Mouse (Mus musculus) CH12.LX (cell line): ENCODE measurements at regions not wholly inside any gene's neighbourhood (a gene's known extent, or its start where the extent isn't known, plus 50 kb on each side); places are given as distances from the start of the nearest gene placed in this dataset.

Source experiments
- DNase-seq: peaks from one replicate; pipeline ENCODE4 v3.0.0-alpha.2; 2013; ENCODE audit errors: extremely low read depth
- H3K27ac ChIP-seq: 2 replicates; pipeline ENCODE4 v1.5.1; 2012; ENCODE audit warnings: low read depth, mild to moderate bottlenecking, control low read depth, moderate library complexity; ENCODE audit not compliant: insufficient read depth
- H3K27me3 ChIP-seq: replicated peaks from 2 replicates; pipeline ENCODE3; 2012; ENCODE audit warnings: inconsistent platforms
- H3K36me3 ChIP-seq, 2 experiments: replicated peaks in 1 of 2; 2 replicates each; pipeline versions ENCODE3 to v1.6.1; 2012; ENCODE audit warnings: inconsistent platforms in 1 of 2, low read length in 1 of 2, mild to moderate bottlenecking in 1 of 2, mixed read lengths in 1 of 2, moderate library complexity in 1 of 2; ENCODE audit not compliant: control insufficient read depth in 1 of 2, insufficient read depth in 1 of 2
- H3K4me1 ChIP-seq, 2 experiments: 2 replicates each; pipeline ENCODE4 v1.6.1; 2012; ENCODE audit warnings: inconsistent platforms in 1 of 2, moderate library complexity in 1 of 2; ENCODE audit not compliant: insufficient read depth in 2 of 2, control insufficient read depth in 1 of 2
- H3K4me2 ChIP-seq: 2 replicates; pipeline ENCODE4 v1.6.1; 2012; ENCODE audit warnings: low read depth, mild to moderate bottlenecking, control low read depth; ENCODE audit not compliant: poor library complexity, insufficient read depth, severe bottlenecking
- H3K4me3 ChIP-seq, 3 experiments: fragments of 150-350 bp in 1 of 3; sonication (generic) in 1 of 3; replicated peaks in 1 of 3; 2 replicates each; pipeline versions ENCODE3 to v1.5.1; 2011 to 2012; ENCODE audit warnings: low read depth in 2 of 3, low read length in 2 of 3, mild to moderate bottlenecking in 2 of 3, moderate library complexity in 2 of 3, control low read depth in 1 of 3, improper control_type of control experiment in 1 of 3, inconsistent platforms in 1 of 3, mixed read lengths in 1 of 3; ENCODE audit not compliant: poor library complexity in 1 of 3
- H3K79me2 ChIP-seq: replicated peaks from 2 replicates; pipeline ENCODE4 v1.6.1; 2012; ENCODE audit warnings: mild to moderate bottlenecking, moderate library complexity; ENCODE audit not compliant: control insufficient read depth, poor library complexity, insufficient read depth, severe bottlenecking; ENCODE audit errors: extremely low read depth
- H3K9ac ChIP-seq: 2 replicates; pipeline ENCODE4 v1.6.1; 2012; ENCODE audit warnings: low read depth, mild to moderate bottlenecking, control low read depth, moderate library complexity; ENCODE audit not compliant: insufficient read depth
- H3K9me3 ChIP-seq: replicated peaks from 2 replicates; pipeline ENCODE3; 2012; ENCODE audit warnings: low read length, inconsistent platforms, mixed read lengths
- BHLHE40 ChIP-seq: IDR thresholded peaks from 2 replicates; pipeline ENCODE4 v1.6.1; 2011; ENCODE audit warnings: mild to moderate bottlenecking, low read depth, low read length, improper control_type of control experiment
- CHD1 ChIP-seq: IDR thresholded peaks from 2 replicates; pipeline ENCODE4 v1.6.1; 2012; ENCODE audit warnings: low read depth, low read length, improper control_type of control experiment, inconsistent platforms
- E2F4 ChIP-seq: IDR thresholded peaks from 2 replicates; pipeline ENCODE4 v1.6.1; 2011; ENCODE audit warnings: low read depth, low read length, improper control_type of control experiment; ENCODE audit not compliant: insufficient replicate concordance
- ELF1 ChIP-seq: IDR thresholded peaks from 2 replicates; pipeline ENCODE4 v1.6.1; 2014; ENCODE audit warnings: low read depth, mild to moderate bottlenecking, inconsistent platforms, low read length, improper control_type of control experiment
- ETS1 ChIP-seq: conservative IDR thresholded peaks from 2 replicates; pipeline ENCODE4 v1.6.1; 2012; ENCODE audit warnings: low read depth, mild to moderate bottlenecking, inconsistent platforms, low read length, improper control_type of control experiment, moderate library complexity
- JUND ChIP-seq: conservative IDR thresholded peaks from 2 replicates; pipeline ENCODE4 v1.6.1; 2011; ENCODE audit warnings: low read depth, low read length, improper control_type of control experiment
- KAT2A ChIP-seq: IDR thresholded peaks from 2 replicates; pipeline ENCODE4 v1.6.1; 2012; ENCODE audit warnings: low read length, improper control_type of control experiment, inconsistent platforms; ENCODE audit not compliant: insufficient replicate concordance
- MAFK ChIP-seq: IDR thresholded peaks from 2 replicates; pipeline ENCODE4 v1.6.1; 2011; ENCODE audit warnings: low read length, improper control_type of control experiment; ENCODE audit not compliant: insufficient replicate concordance
- MAX ChIP-seq: IDR thresholded peaks from 2 replicates; pipeline ENCODE4 v1.6.1; 2011; ENCODE audit warnings: low read length, improper control_type of control experiment
- MEF2A ChIP-seq: IDR thresholded peaks from 2 replicates; pipeline ENCODE4 v1.6.1; 2014; ENCODE audit warnings: low read depth, mild to moderate bottlenecking, inconsistent platforms, low read length, improper control_type of control experiment, borderline replicate concordance
- MXI1 ChIP-seq: IDR thresholded peaks from 2 replicates; pipeline ENCODE4 v1.6.1; 2011; ENCODE audit warnings: mild to moderate bottlenecking, low read depth, low read length, improper control_type of control experiment
- MYC ChIP-seq: IDR thresholded peaks from 2 replicates; pipeline ENCODE4 v1.6.1; 2011; ENCODE audit warnings: low read depth, mild to moderate bottlenecking, improper control_type of control experiment, low read length
- NRF1 ChIP-seq: IDR thresholded peaks from 2 replicates; pipeline ENCODE4 v1.6.1; 2014; ENCODE audit warnings: low read depth, mild to moderate bottlenecking, inconsistent platforms, low read length, improper control_type of control experiment, moderate library complexity
- PAX5 ChIP-seq: IDR thresholded peaks from 2 replicates; pipeline ENCODE4 v1.6.1; 2012; ENCODE audit warnings: low read length, inconsistent platforms, mixed read lengths
- POLR2AphosphoS2 ChIP-seq: IDR thresholded peaks from 2 replicates; pipeline ENCODE4 v1.6.1; 2011; ENCODE audit warnings: low read depth, low read length, improper control_type of control experiment
- RAD21 ChIP-seq: IDR thresholded peaks from 2 replicates; pipeline ENCODE4 v1.6.1; 2011; ENCODE audit warnings: low read depth, mild to moderate bottlenecking, low read length, improper control_type of control experiment, moderate library complexity
- SMC3 ChIP-seq: IDR thresholded peaks from 2 replicates; pipeline ENCODE4 v1.6.1; 2011; ENCODE audit warnings: low read depth, low read length, improper control_type of control experiment
- UBTF ChIP-seq: IDR thresholded peaks from 2 replicates; pipeline ENCODE4 v1.6.1; 2012; ENCODE audit warnings: low read depth, mild to moderate bottlenecking, inconsistent platforms, low read length, improper control_type of control experiment, moderate library complexity
- USF1 ChIP-seq: IDR thresholded peaks from 2 replicates; pipeline ENCODE4 v1.6.1; 2014; ENCODE audit warnings: low read depth, mild to moderate bottlenecking, inconsistent platforms, low read length, improper control_type of control experiment
- USF2 ChIP-seq: conservative IDR thresholded peaks from 2 replicates; pipeline ENCODE4 v1.6.1; 2011; ENCODE audit warnings: low read depth, low read length, improper control_type of control experiment
- ZC3H11A ChIP-seq: IDR thresholded peaks from 2 replicates; pipeline ENCODE4 v1.6.1; 2012; ENCODE audit warnings: low read depth, mild to moderate bottlenecking, inconsistent platforms, low read length, improper control_type of control experiment
- ZMIZ1 ChIP-seq: IDR thresholded peaks from 2 replicates; pipeline ENCODE4 v1.6.1; 2012; ENCODE audit warnings: low read depth, mild to moderate bottlenecking, inconsistent platforms, low read length, improper control_type of control experiment
- ZNF384 ChIP-seq: IDR thresholded peaks from 2 replicates; pipeline ENCODE4 v1.6.1; 2012; ENCODE audit warnings: low read depth, low read length, improper control_type of control experiment, inconsistent platforms
- dilution Hi-C: fragments of 300-500 bp; cut with MboI; formaldehyde crosslinking; loops from 2 replicates; pipeline ENCODE4 v1.14.3; 2020; ENCODE audit warnings: low sequenced_read_pairs; ENCODE audit not compliant: extremely low pct_unique_long_range_greater_than_20kb, extremely low pct_ligation_motif_present
- in situ Hi-C: fragments of 300-500 bp; cut with MboI; formaldehyde crosslinking; loops from 3 replicates; pipeline ENCODE4 v1.14.3; 2019; ENCODE audit warnings: low sequenced_read_pairs, low pct_ligation_motif_present, low pct_unique_long_range_greater_than_20kb, mixed read lengths

- no peak for TF ChIP-seq MXI1
- no peak for TF ChIP-seq ZC3H11A
- TF ChIP-seq UBTF: no peak
- TF ChIP-seq USF2: no peak
- TF ChIP-seq SMC3: no peak
- no peak for TF ChIP-seq BHLHE40
- no peak for TF ChIP-seq POLR2AphosphoS2
- TF ChIP-seq KAT2A: no peak
- dilution Hi-C loops: no loop called here
- no peaks in the 10 kb centered on the region for H3K27me3 ChIP-seq
Measured at GRCm38 (mm10) chr14:76340789-76341188, 74.0 kb upstream of the Tsc22d1 start.

GRCm38 (mm10) chr14:76341226-76341625, 73.5 kb upstream of the Tsc22d1 start:
- Histone ChIP-seq H3K4me3 (no peak overlapping the region), H3K79me2 (no peaks in the 10 kb centered on the region), H3K4me2 (no peak overlapping the region), H3K27ac (no peak overlapping the region), H3K36me3 (no peaks in the 10 kb centered on the region), H3K9me3 (no peaks in the 10 kb centered on the region), H3K9ac (no peak overlapping the region), H3K27me3 (no peaks in the 10 kb centered on the region), H3K4me1 (no peaks in the 10 kb centered on the region)
- dilution Hi-C loops (no loop called here), in situ Hi-C loops (no loop called here)
- no peak for DNase-seq
- no peak for TF ChIP-seq CHD1
- no peak for TF ChIP-seq UBTF
- TF ChIP-seq ETS1: no peak
- no peak for TF ChIP-seq SMC3
- TF ChIP-seq POLR2AphosphoS2: no peak
- no peak for TF ChIP-seq MXI1
- TF ChIP-seq PAX5: no peak
- no peak for TF ChIP-seq MYC
- TF ChIP-seq ELF1: no peak
- no peak for TF ChIP-seq JUND
- no peak for TF ChIP-seq MEF2A

More at GRCm38 (mm10) chr14:76340789-76341188, 74.0 kb upstream of the Tsc22d1 start:
- H3K4me3 ChIP-seq: no peak overlapping the region
- H3K79me2 ChIP-seq: no peaks in the 10 kb centered on the region
- in situ Hi-C loops: no loop called here
- H3K4me1 ChIP-seq: no peaks in the 10 kb centered on the region
- no peaks in the 10 kb centered on the region for H3K9me3 ChIP-seq
- no peak overlapping the region for H3K9ac ChIP-seq
- H3K4me2 ChIP-seq: no peak overlapping the region
- H3K36me3 ChIP-seq: no peaks in the 10 kb centered on the region
- DNase-seq: no peak
- H3K27ac ChIP-seq: no peak overlapping the region

GRCm38 (mm10) chr14:76351856-76352255, 62.9 kb upstream of the Tsc22d1 start:
- Histone ChIP-seq H3K4me1 (no peaks in the 10 kb centered on the region), H3K4me3 (no peak overlapping the region), H3K79me2 (no peaks in the 10 kb centered on the region), H3K9me3 (no peaks in the 10 kb centered on the region), H3K27me3 (no peaks in the 10 kb centered on the region), H3K9ac (no peak overlapping the region), H3K4me2 (no peak overlapping the region), H3K36me3 (no peaks in the 10 kb centered on the region), H3K27ac (no peak overlapping the region)
- DNase-seq: no peak
- dilution Hi-C loops (no loop called here), in situ Hi-C loops (no loop called here)
- no peak for TF ChIP-seq USF1
- no peak for TF ChIP-seq KAT2A
- no peak for TF ChIP-seq RAD21
- no peak for TF ChIP-seq ZMIZ1
- TF ChIP-seq MYC: no peak
- no peak for TF ChIP-seq MEF2A
- no peak for TF ChIP-seq NRF1
- no peak for TF ChIP-seq SMC3
- TF ChIP-seq ELF1: no peak
- TF ChIP-seq E2F4: no peak
- no peak for TF ChIP-seq MAFK
- TF ChIP-seq ZNF384: no peak
- no peak for TF ChIP-seq MAX
